Mouse (Mus musculus) T-helper 2 cell (primary cell): Measurements from ENCODE around the gene Arhgap10.
"Not testable (repeated sequence)": the region's sequence is repeated elsewhere in the genome, so short reads cannot be mapped to it uniquely, and the experiment has no call there.

Source experiments
- in situ Hi-C: fragments of 300-600 bp; cut with MboI, MseI; formaldehyde crosslinking; loops from one replicate; pipeline ENCODE4 v1.15.1; 2025; ENCODE audit warnings: high pct_unique_total_duplicates

The Arhgap10 gene

DNA sequence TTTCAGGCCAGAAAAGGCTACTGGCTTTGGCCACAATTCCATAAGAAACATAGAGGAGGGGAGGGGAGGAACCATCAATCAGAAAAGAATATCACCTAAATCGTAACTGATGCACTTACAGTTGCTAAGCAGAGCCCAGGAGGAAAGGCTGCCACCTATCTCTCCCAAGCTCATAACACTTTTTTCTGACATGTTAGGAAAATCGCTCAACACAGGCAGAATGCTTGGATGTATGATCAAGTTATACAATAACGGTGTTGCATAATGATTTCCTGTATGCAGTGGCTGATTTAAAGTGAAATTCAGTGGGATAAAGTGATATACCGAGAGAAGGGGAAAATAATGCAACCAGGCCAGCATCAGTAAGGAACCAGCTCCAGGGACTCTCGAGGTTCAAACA, 162.4 kb downstream of the Arhgap10 start:
- in situ Hi-C loops, result no loop called here

DNA sequence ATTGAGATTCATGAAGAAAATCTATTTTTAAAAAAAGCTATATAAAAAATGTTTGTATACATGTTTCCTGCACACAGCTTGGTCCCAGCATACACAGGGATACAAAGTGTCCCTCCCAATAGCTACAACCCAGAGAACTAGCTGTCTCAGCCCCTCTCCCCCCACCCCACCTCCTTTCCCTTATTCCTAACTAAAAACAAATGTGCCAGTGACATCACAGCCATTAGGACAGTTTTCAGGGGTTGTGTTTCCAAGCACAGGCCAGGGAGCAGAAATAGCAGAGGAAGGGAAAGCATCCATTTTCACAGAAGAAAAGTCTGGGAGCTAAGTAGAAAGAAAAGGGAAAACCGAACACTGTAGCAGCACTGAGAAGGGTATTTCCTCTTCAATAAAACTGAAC, 163.6 kb downstream of the Arhgap10 start:
- in situ Hi-C loops, result no loop called here

DNA sequence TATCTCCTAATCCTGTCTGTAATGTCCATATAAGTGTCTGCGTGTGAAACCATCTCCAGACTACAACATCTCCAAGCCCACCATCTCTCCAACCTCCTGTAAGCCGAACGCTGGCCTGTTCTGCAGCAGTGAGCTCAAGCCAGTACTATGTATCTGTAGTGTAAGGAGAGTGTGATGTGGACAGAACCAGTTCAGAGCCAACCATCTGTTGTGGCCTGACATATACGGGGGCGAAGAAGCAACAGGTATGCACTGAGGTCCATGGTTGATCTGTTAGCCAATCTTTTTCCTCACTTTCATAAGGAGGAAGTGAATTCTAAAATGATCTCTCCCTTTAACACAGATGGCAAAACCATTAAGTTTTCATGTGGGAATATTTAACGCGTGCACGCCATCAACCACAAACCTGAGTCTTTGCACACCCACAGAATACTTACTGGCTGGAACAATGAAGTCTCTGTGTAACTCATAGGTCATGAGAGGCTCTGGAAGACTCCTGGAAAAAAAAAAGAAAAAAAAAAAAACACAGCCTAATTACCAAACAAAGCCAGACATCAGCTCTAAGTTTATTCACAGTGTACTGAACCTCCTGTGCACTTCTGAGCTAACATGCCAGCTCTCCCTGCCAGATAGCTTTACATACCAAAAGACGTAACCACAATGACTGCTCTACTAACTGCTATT, 166.4 kb downstream of the Arhgap10 start:
- in situ Hi-C loops, result no loop called here

DNA sequence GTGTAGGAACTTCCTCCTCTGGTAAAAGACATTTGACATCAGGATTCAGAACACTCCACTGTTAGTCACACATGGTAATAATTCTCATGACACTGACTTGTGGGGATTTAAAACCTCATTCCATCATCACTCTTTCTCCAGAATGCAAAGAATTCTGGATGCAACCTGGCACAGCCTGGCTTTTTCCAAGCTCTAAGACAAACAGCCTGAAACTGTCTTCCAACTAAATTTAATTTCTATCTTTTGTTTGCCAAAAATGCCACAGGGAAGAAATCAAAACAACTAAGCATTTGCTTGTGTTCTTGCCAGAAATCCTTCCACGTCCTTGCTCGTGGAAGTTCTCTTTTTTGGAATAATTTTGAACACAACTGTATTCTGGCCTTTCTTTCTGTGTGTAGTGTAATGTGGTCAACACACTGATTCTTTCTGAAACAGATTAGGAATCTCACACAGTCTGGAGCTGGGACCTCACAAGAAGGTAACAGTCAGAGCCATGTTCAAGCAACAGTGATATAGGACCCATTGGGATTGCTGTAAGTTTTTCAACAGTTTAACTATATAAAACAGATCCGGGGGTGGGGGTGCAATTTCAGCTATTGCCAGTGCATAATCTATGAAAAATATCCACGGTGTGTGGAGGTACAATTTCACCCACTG, 167.5 kb downstream of the Arhgap10 start:
- in situ Hi-C loops, result no loop called here

DNA sequence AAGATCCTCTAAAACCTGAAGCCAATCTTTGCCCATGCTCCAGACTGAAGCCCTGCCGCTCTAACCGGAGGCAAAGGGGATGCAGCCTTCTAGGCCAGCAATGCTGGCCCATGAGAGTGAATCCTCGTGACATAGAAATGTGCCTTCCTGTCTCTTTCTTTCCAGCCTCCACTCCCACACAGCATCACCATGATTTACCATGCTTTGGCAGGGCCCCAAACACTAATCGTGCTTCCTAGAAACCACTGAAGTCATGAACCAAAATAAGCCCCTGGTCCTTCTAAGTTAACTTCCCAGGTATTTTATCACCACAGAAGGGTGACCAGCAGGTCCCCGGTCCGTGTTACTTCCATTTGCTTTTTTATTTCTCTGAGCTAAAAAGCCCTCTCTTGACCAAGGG, 173.8 kb downstream of the Arhgap10 start:
- in situ Hi-C loops, result no loop called here

DNA sequence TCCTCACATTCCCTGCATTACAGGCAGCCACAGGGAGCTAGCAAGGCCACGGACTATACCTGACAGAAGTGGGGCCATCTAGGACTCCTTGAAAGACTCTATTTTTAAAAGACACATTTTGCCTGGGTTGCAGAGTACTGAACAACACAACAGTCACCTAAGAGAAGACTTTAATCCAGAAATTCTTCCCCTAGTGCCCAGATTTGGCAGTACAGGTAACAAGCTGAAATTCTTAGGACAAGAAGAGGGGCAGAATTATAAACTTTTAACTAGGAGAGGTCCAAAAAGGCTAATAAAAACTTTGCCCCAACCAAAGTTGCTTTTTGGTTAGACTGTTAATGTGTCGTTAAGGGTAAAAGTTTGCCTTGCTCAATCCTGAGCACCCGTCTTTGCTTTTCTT, 174.4 kb downstream of the Arhgap10 start:
- in situ Hi-C loops, result no loop called here

DNA sequence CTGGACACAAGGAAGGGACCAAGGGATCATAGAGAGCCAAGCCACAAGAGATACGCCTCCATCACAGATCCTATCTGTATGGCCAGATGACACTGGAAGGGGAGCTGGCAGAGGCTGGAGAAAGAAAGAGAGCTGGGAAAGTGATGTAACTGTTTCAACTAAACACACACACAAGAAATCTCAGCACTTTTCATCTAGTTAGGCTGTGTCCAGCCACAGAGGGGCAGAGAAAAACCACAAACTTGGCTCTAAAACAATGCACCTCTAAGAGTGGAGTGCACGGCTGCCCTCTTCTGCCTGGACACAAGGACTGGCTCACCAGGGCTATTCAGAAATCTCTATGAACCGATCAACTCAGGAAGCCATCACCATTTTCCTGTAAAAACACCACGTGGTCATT, 175.6 kb downstream of the Arhgap10 start:
- in situ Hi-C loops, result no loop called here

DNA sequence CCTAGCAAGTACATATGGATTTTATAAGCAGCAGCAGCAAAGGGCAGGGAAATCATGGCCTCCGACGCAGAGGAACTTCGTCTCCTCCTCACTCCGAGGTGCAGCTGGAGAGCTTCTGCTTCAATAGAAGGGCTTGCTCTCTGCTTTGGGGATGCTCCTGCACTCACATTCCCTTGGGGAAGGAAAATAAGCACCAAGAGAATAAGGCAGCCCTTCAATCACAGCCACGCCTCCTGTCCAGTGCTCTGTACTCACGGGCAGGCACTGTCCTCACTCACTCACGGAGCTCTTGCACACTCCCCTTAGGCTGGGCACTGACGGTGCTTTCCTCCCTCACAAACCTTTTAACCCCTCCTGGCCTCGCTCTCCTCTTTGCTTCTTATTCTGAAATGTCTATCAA, 176.4 kb downstream of the Arhgap10 start:
- in situ Hi-C loops, result no loop called here

DNA sequence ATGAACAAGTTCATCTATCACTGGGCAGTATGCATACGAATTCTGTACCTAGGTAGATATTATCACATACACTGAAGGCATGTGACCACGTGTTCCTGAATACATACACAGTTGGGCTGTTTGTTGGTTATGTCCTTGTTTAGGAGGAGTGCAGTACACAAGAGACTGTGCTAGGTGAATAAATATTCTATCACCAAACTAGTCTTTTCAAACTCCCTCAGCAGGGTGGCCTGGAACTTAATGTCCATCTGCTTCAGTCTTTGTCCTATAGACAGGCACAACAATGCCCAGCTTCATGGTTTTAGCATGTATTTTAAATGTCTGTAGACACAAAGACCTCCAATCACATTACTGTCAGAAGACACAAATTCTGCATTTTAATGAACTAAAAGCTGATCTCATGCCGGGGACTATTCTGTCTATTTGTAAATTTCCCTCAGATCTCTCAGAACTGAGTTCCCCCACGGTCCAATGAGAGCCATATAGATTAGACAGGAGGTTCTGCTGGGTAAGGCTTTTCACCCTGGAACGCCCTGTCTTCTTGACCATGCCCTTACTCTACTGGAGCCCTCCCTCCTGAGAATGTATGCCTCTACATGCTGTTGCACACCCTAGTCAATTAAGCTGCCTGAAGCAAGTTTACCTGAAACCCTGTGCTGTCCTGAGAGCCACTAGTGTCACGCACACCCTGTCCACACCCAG, 177.6 kb downstream of the Arhgap10 start:
- in situ Hi-C loops, result no loop called here

DNA sequence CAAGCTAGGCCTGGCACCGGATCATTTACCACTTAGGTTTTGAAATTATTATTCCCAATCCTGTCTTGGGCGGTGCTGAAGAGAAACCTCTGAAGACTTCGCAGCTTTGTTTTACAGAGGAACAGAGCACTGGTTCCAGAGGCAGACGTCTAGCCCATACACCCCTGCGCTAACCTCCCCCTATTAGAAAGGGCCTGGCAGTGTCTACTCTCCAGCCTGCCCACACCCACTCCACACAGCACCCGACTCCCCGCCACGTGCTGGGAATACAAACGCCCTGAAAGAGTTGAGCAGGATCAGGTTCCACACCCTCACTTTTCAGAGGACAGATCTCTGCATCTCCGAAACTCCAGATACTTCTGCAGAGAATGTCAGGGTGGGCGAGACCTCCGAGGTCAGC, 180.5 kb downstream of the Arhgap10 start:
- in situ Hi-C loops, result no loop called here

DNA sequence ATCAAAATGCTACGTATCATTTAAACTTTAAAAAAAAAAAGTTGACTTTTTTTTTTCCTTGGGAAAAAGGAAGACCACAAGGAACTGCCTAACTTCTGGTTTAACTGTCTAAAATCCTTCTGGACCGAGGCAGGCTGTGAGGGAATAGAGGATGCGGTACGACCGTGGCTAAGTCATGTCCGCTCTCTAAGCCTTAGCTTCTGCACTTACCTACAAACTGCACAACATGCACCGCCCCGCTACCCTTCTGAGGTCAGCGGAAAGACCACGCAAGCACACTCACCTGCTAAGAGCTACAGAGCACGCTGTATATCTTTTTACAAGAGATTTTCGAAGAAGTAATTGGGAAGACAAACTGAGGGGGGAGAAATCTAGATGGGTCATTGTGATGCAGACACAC, 186.6 kb downstream of the Arhgap10 start:
- in situ Hi-C loops, result no loop called here

DNA sequence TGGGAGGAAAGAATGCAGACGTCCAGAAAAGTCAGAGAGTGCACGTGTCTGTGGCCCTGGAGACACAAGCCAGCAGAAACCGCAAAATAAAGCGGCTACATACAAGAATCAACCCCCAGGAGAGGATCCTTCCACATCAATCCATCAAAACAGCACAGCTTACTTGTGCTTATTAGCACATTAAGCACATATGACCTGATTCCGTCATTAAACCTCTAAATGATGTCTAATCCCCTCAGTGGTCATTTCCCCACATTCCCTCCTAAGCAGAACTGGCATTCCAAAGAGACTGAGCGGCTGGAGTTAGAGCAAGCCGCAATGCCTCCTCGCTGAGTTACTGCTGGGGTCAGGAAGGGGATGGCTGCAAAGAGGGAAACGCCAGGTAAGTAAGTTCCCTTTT, 187.4 kb downstream of the Arhgap10 start:
- in situ Hi-C loops, result no loop called here

DNA sequence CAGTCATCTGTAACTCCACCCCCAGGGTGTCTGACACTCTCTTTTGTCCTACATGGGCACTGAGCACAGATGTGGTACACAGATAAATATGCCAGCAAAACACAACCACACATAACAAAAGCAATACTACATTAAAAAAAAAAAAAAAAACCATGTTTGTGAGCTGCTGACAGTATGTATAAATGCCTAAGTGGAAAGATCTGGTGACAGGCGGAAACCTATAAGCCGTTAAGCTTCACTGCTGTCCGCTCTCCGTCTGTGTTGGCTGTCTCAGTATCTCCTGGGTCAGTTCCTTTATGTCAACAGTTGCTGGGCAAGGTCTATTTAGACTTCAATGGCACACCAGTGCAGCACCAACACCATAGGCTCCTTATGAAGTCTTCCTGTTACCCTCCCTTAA, 188.0 kb downstream of the Arhgap10 start:
- in situ Hi-C loops, result no loop called here

DNA sequence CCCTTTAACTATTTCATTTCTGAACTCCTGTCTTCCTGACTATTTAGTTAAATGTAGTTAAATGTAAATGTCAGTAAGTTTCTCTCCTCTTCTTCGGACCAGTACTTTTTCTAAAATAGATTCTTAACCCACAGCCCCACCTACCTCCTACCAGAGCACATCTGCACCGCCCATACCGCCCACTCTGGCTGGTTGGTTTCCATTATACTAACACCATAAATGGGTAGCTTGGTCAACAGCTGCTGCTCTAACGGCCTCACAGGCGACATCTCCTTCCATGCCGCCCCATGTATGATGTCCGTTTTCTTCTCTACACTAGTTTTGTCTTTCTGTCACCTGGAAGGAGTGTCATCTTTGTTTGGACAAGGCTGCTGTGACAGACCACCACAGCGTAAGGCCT, 189.3 kb downstream of the Arhgap10 start:
- in situ Hi-C loops, result no loop called here

DNA sequence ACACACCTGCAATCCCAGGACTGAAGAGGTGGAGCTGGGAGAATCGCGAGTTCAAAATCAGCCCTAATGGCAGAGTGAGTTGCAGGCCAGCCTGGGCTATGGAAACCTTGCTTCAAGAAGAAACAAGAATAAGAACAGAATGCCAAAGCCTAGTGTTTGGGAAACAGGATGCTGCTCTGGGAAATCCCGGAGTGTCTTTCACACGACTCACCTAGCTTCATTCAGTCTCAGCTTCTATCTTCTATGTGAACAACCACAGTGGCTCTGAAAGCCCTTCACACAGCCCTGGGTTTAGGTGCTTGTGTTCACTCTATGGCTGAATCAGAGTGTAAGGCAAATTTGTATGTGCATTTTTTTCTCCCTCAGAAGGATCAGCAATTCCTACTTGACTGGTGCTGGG, 190.4 kb downstream of the Arhgap10 start:
- in situ Hi-C loops, result no loop called here

DNA sequence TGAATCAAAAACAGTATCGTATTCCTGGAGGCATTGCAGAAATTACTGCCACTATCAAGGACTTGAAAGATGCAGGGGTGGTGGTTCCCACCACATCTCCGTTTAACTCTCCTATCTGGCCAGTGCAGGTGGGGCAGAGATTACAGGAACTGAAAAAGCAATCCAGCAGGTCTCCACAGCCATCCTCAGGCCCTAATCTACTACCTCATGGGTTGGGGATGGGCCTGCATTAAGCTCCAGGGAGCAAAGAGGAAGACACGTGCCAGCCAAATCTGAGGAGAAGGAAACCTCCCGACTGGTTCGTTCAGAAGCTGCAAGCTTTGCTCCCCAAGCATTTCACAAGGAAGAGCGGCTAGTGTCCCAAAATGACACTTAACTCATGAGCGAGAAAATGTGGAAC, 195.0 kb downstream of the Arhgap10 start:
- in situ Hi-C loops, result not testable (repeated sequence)

DNA sequence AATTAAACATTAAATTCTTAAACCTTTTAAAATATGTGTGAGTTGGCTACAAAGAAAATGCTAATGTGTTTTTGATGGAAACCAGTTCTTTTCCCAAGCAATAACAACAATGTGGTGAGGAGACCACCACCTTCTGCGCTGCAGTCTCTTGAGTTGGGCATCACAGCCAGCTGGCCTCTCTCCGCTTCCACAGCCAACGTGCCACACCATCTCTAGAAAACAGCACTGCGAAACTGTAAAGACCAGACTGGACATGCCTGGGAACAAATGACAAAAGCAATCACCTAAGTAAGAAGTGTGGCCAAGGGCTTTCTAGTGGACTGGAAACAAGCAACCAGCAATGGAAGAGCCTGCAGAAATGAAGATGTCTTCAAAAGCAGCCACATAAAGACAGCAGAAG, 195.9 kb downstream of the Arhgap10 start:
- in situ Hi-C loops, result no loop called here

DNA sequence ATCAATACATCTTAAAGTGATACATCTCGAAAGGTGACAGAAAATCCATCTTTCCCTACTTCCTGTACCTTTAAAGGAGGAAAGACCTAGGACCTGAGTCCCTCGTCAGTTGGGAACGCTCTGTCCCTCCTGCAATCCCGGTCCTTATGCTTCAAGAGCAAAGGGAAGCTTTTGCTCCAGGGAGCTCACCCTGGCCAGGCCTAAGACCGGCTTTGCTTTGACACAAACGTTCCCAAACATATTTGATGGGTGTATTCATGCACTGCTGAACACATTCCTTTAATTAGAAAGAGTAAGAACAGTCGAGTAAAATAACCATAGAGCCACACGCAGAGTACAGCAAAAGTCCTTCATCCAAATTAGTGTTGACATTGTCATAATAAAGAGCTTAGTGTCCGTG, 199.2 kb downstream of the Arhgap10 start:
- in situ Hi-C loops, result no loop called here

DNA sequence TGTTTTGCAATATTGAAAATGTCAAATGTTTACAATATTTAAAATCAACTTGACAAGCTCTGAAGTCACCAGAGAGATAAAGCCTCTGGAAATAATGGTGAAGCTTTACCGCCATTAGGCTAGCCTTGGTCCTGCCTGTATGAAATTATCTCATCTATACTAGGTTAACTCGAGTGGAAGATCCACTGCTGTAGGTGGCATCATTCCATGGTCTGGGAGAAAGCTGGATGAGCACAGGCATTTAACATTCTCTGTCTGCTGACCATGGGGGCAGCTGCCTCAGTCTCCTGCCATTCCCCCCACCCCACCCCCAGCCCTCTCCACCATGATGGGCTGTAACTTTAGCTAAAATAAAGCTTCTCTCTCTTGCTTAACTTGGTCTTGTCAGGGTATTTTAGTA, 200.0 kb downstream of the Arhgap10 start:
- in situ Hi-C loops, result no loop called here

DNA sequence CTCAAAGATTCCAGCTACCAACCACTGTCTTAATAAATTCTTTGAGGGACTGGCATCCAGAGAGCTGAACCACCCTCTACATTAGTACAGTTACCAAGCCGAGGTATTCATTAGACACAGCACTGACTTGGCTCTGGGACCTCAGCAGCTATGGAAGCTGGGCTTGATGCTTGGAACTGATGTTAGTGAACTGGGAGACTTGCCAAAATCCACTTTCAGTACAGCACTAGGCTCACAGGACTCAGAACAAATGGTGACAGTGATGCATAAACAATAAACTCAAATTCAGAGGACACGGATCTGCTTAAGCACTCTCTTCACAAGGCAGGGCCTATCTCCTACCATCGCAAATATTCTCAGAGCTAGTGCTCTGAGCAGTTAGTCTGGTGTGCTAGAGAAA, 204.8 kb downstream of the Arhgap10 start:
- in situ Hi-C loops, result no loop called here

DNA sequence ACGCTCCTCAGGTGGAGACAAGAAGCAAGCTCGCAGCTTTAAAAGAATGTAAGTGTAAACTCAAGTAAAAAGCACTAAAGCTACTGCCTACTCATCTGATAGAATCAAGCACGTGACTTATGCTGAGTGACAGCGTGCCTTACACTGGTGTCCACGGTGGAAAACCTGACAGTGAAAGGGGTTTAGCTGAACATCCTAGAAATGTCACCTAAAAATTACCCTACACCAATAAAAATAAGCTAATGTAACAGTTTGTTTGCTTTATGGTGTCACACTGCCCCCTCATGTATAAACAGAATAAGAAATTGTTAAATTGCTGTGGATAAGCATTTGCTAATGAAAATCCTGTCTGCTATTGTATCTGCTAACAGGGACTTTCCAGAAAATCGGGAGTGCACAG, 206.0 kb downstream of the Arhgap10 start:
- in situ Hi-C loops, result no loop called here

DNA sequence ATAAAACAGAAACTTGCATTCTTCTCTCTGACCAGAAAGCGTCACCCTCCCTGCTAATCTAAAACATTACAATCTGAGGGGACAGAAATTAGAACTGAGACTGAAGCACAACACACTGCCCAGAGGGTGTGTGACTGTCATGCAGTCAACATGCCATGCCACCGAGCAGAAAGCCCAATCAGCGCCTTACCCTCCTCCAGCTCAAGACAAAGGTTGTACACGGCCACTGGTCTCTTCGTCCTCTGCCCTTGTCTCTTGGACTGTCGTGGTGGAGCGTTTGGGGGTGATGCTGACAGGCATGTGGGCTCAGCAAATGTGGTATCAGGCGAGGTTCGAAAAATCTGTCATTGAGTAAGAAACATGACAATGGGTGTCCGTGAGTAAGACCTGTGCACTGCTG, 207.2 kb downstream of the Arhgap10 start:
- in situ Hi-C loops, result no loop called here

DNA sequence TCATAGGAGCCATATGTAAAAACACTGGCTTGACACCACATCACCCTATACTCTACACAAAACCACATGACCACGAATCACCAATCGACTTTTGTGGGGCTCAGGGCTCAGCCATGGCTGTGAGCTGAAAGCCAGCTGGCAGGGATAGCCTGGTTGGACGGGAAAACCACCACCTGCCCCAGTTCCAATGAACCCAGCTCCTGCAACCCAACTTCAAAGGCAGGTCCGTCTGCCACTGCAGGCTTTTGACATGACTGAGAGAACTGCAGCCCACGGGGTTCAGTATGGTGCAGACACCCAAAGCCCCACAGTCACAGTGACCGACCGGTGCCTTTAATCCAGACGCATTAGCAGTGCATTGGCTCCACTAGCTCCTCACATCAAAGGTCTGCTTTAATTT, 207.7 kb downstream of the Arhgap10 start:
- in situ Hi-C loops, result no loop called here
